In genomic region chr12:83602285-83602684, GRCm38 (mm10) we compare ENCODE assay signal across 26 mouse cellular contexts.
"Had no signal": no experiment of that assay in that cellular context is flagged by ENCODE, and none has a peak within 500 bp of the region (broad histone marks: within the 10 kb centered on the region; RNA-seq: fewer than 3 reads in every experiment).

No protein-coding gene starts in this region.

- H3K27me3 ChIP-seq: forebrain, embryonic 15.5 days; heart, embryonic 12.5 days; hindbrain, embryonic 12.5 days; intestine, embryonic 15.5 days; limb, embryonic 12.5 days had no signal

- H3K4me3 ChIP-seq: forebrain, embryonic 15.5 days; gastrocnemius, adult 2 months; heart, adult 2 months; heart, embryonic 10.5 days; heart, embryonic 12.5 days; hindbrain, embryonic 10.5 days; hindbrain, embryonic 12.5 days; intestine, embryonic 15.5 days; layer of hippocampus, adult 2 months; left cerebral cortex, adult 2 months; limb, embryonic 10.5 days; limb, embryonic 12.5 days had no signal

- H3K4me2 ChIP-seq: forebrain, embryonic 15.5 days; heart, embryonic 12.5 days; hindbrain, embryonic 12.5 days; hindbrain, embryonic 14.5 days; intestine, embryonic 15.5 days; limb, embryonic 12.5 days had no signal

- H3K4me1 ChIP-seq: forebrain, embryonic 15.5 days; heart, embryonic 10.5 days; heart, embryonic 12.5 days; hindbrain, embryonic 12.5 days; intestine, embryonic 15.5 days; limb, embryonic 10.5 days; limb, embryonic 12.5 days had no signal

- DNase-seq: forebrain, postnatal 0 days; gastrocnemius, adult 2 months; gastrocnemius, postnatal 10 days; gastrocnemius, postnatal 25 days; heart, adult 2 months; heart, postnatal 10 days; heart, postnatal 4 days; kidney, adult 18-20 months; kidney, adult 8-10 months; kidney, postnatal 10 days; kidney, postnatal 25 days; kidney, postnatal 4 days had no signal

- H3K36me3 ChIP-seq: forebrain, embryonic 15.5 days; heart, embryonic 10.5 days; heart, embryonic 12.5 days; hindbrain, embryonic 10.5 days; hindbrain, embryonic 12.5 days; intestine, embryonic 15.5 days; limb, embryonic 10.5 days; limb, embryonic 12.5 days had no signal

- H3K27ac ChIP-seq: forebrain, embryonic 15.5 days; gastrocnemius, adult 2 months; heart, adult 2 months; heart, embryonic 10.5 days; hindbrain, embryonic 10.5 days; hindbrain, embryonic 12.5 days; hindbrain, embryonic 14.5 days; intestine, embryonic 15.5 days; layer of hippocampus, adult 2 months; left cerebral cortex, adult 2 months; limb, embryonic 10.5 days; limb, embryonic 12.5 days had no signal

- H3K9me3 ChIP-seq: forebrain, embryonic 15.5 days; heart, embryonic 10.5 days; hindbrain, embryonic 10.5 days; hindbrain, embryonic 12.5 days; intestine, embryonic 15.5 days; limb, embryonic 10.5 days; limb, embryonic 12.5 days had no signal

- ATAC-seq: forebrain, embryonic 15.5 days; forebrain, postnatal 0 days; hindbrain, embryonic 16.5 days; inflammation-experienced regulatory T-cells, adult 6 months; intestine, embryonic 15.5 days; intestine, postnatal 0 days had no signal

- H3K9ac ChIP-seq: forebrain, embryonic 15.5 days; forebrain, postnatal 0 days; heart, embryonic 12.5 days; hindbrain, embryonic 12.5 days; hindbrain, embryonic 14.5 days; intestine, embryonic 15.5 days; limb, embryonic 12.5 days had no signal
